Mouse (Mus musculus): ENCODE measurements around the gene Smurf1. TPM values are rescaled to one million over a fixed set of nuclear protein-coding genes. Genes with fewer than 3 reads are reported as not detected.

Gene Smurf1
- polyA plus RNA-seq, 1 experiment: 19.5 TPM

DNA sequence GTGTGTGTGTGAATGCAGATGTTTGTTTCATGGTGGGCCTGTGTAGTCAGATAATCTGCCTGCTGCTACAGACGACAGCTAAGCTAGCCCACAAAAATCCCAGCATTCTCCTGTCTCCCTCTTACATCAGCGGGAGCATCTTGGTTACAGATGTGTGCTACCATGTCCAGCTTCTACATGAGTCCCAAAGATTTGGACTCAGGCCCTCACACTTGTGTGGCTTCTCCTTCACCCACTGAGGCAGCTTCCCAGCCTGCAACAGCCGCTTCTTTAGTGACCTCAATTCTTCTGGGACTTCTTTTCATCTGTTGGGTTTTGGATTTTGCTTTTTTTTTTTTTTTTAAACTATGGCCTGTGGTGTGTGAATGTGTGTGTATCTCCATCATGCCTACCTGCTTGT, 92.8 kb downstream of the Smurf1 start:
- Histone ChIP-seq H3K36me3 (ENCODE audit: control insufficient read depth, insufficient read depth, low read length) (0 out of 2 replicates have a peak, but pooled peaks cover 2% of the 10 kb centered on the region), H3K27ac (ENCODE audit: insufficient read depth, low read depth, low read length) (no peak overlapping the region), H3K4me1 (ENCODE audit: control insufficient read depth, insufficient read depth, insufficient read length, low read length) (no peaks in the 10 kb centered on the region), H3K27me3 (ENCODE audit: control insufficient read depth, insufficient read depth, low read length) (no peaks in the 10 kb centered on the region), H3K4me3 (ENCODE audit: low read depth, low read length) (no peak overlapping the region)
- 77% methylated on average over 3 of the region's 3 CpGs for WGBS
- TF ChIP-seq POLR2A (IDR thresholded peaks at IDR 0.05; ENCODE audit: low read depth, low read length): no peak
- TF ChIP-seq CTCF (IDR thresholded peaks at IDR 0.05; ENCODE audit: extremely low read depth, insufficient read length, insufficient replicate concordance, low read depth, low read length): no peak

DNA sequence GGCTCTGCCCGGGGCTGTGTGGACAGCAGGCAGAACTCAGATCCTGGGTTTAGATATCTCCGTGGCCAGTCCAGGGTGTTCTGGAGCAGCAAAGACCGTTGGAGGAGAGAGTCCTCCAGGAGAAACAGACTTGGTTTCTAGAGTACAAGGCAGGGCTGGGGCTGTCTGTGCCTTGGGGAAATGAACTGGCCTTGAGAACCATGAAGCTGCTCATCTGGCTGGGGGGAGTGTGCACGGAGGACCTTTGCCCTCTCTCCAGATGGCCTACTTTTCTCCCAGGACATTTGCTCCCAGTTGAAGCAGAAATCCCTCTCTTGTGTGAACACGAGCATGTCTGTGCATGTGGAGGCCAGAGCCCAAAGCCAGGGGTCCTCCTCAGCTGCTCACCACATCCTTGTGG, 93.3 kb downstream of the Smurf1 start:
- WGBS: 71% methylated on average over 5 of the region's 5 CpGs
- H3K36me3 ChIP-seq (ENCODE audit: control insufficient read depth, insufficient read depth, low read length): 0 out of 2 replicates have a peak, but pooled peaks cover 2% of the 10 kb centered on the region
- TF ChIP-seq CTCF (IDR thresholded peaks at IDR 0.05; ENCODE audit: extremely low read depth, insufficient read length, insufficient replicate concordance, low read depth, low read length) (no peak), POLR2A (IDR thresholded peaks at IDR 0.05; ENCODE audit: low read depth, low read length) (no peak)

DNA sequence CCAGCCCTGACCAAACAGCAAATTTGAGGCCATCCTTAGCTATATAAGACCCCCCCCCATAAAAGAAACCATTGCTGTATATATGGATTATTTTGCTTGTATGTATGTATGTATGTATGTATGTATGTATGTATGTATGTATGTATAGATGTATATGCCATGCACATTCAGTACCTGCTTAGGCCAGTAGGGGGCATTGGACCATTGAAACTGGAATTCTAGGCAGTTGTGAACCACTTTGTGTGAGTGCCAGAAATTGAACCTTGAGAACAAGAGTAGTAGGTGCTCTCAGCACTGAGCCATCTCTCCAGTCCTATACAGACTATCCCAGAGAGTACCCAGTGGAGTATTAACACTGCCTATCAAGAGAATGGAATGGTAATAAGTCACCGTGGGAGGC, 93.9 kb downstream of the Smurf1 start:
- no peaks in the 10 kb centered on the region for H3K27me3 ChIP-seq (ENCODE audit: control insufficient read depth, insufficient read depth, low read length)
- H3K36me3 ChIP-seq (ENCODE audit: control insufficient read depth, insufficient read depth, low read length): no peaks in the 10 kb centered on the region
- no peaks in the 10 kb centered on the region for H3K4me1 ChIP-seq (ENCODE audit: control insufficient read depth, insufficient read depth, insufficient read length, low read length)
- TF ChIP-seq POLR2A (IDR thresholded peaks at IDR 0.05; ENCODE audit: low read depth, low read length) (no peak), CTCF (IDR thresholded peaks at IDR 0.05; ENCODE audit: extremely low read depth, insufficient read length, insufficient replicate concordance, low read depth, low read length) (no peak)
- H3K27ac ChIP-seq (ENCODE audit: insufficient read depth, low read depth, low read length): no peak overlapping the region
- no peak overlapping the region for H3K4me3 ChIP-seq (ENCODE audit: low read depth, low read length)
- 86% methylated on average over 1 of the region's 1 CpGs for WGBS

More for the DNA sequence above, 93.3 kb downstream of the Smurf1 start:
- no peak overlapping the region for H3K4me3 ChIP-seq (ENCODE audit: low read depth, low read length)
- H3K27ac ChIP-seq (ENCODE audit: insufficient read depth, low read depth, low read length): no peak overlapping the region
- no peaks in the 10 kb centered on the region for H3K27me3 ChIP-seq (ENCODE audit: control insufficient read depth, insufficient read depth, low read length)
- no peaks in the 10 kb centered on the region for H3K4me1 ChIP-seq (ENCODE audit: control insufficient read depth, insufficient read depth, insufficient read length, low read length)

DNA sequence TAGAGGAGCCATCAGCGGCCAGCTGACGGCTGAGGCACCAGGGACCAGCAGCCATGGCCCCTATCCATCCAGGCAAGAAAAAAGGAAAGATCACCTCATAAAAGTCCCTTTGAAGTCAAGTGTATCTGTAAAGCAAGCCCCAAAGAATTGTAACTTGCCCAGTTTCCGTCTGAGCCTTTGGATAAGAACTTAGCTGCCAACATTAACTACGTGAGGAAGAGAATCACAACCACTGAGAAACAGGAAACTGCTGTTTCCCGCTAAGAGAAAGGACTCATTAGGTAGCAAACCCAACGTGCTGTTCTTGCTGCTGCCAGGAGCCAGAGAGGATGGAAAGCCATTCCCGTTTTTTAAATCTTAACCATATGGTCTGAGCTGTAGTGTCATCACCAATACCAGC, 94.9 kb downstream of the Smurf1 start:
- H3K27ac ChIP-seq (ENCODE audit: insufficient read depth, low read depth, low read length): no peak overlapping the region
- 75% methylated on average over 7 of the region's 7 CpGs for WGBS
- H3K36me3 ChIP-seq (ENCODE audit: control insufficient read depth, insufficient read depth, low read length): no peaks in the 10 kb centered on the region
- no peak overlapping the region for H3K4me3 ChIP-seq (ENCODE audit: low read depth, low read length)
- no peaks in the 10 kb centered on the region for H3K4me1 ChIP-seq (ENCODE audit: control insufficient read depth, insufficient read depth, insufficient read length, low read length)
- TF ChIP-seq POLR2A (IDR thresholded peaks at IDR 0.05; ENCODE audit: low read depth, low read length) (no peak), CTCF (IDR thresholded peaks at IDR 0.05; ENCODE audit: extremely low read depth, insufficient read length, insufficient replicate concordance, low read depth, low read length) (no peak)
- H3K27me3 ChIP-seq (ENCODE audit: control insufficient read depth, insufficient read depth, low read length): no peaks in the 10 kb centered on the region

DNA sequence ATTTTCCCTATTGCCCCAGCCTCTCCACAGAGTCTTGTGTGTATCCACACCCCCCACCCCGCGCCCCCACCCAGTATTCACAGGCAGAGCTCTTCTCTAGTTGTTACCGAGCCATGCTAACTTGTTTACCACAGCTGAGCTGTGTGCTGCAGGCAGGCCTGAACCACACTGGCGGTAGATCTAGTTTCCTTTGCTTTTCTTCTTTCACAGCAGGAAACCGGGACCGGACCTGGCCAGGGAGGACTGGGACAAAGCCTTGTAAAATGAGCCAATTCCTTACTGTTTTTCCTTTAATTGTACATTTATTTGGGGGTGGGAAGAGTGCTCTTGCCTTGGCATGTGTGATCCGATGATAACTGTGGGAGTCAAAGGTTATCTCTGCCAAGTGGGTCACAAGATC, 96.2 kb downstream of the Smurf1 start:
- Histone ChIP-seq H3K27ac (ENCODE audit: insufficient read depth, low read depth, low read length) (no peak overlapping the region), H3K27me3 (ENCODE audit: control insufficient read depth, insufficient read depth, low read length) (no peaks in the 10 kb centered on the region), H3K4me1 (ENCODE audit: control insufficient read depth, insufficient read depth, insufficient read length, low read length) (no peaks in the 10 kb centered on the region), H3K36me3 (ENCODE audit: control insufficient read depth, insufficient read depth, low read length) (no peaks in the 10 kb centered on the region), H3K4me3 (ENCODE audit: low read depth, low read length) (no peak overlapping the region)
- no peak for TF ChIP-seq POLR2A (IDR thresholded peaks at IDR 0.05; ENCODE audit: low read depth, low read length)
- TF ChIP-seq CTCF (IDR thresholded peaks at IDR 0.05; ENCODE audit: extremely low read depth, insufficient read length, insufficient replicate concordance, low read depth, low read length): no peak
- 77% methylated on average over 7 of the region's 7 CpGs for WGBS

DNA sequence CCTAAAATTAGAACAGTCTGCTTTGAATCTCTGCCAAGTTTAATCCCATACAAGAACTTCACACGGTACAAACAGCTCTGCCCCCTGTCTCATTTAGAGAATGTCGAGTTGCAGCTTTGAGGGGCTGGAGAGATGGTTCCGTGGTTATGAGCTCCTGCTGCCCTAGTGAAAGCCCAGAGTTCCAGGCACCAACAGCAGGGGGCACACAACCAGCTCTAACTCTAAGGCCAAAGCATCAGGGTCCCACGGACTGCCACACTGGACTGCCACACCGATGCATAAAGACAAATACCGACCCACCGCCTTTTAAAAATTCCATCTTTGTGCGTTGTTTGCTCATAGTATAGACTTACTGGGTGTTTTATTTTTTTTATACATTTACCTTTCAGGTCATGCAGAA, 98.7 kb downstream of the Smurf1 start:
- Histone ChIP-seq H3K4me1 (ENCODE audit: control insufficient read depth, insufficient read depth, insufficient read length, low read length) (no peaks in the 10 kb centered on the region), H3K27ac (ENCODE audit: insufficient read depth, low read depth, low read length) (no peak overlapping the region), H3K27me3 (ENCODE audit: control insufficient read depth, insufficient read depth, low read length) (no peaks in the 10 kb centered on the region), H3K4me3 (ENCODE audit: low read depth, low read length) (no peak overlapping the region), H3K36me3 (ENCODE audit: control insufficient read depth, insufficient read depth, low read length) (no peaks in the 10 kb centered on the region)
- 77% methylated on average over 8 of the region's 8 CpGs for WGBS
- TF ChIP-seq POLR2A (IDR thresholded peaks at IDR 0.05; ENCODE audit: low read depth, low read length) (no peak), CTCF (IDR thresholded peaks at IDR 0.05; ENCODE audit: extremely low read depth, insufficient read length, insufficient replicate concordance, low read depth, low read length) (peak; percentile 40; the same call in 1 of the 2 replicates)

DNA sequence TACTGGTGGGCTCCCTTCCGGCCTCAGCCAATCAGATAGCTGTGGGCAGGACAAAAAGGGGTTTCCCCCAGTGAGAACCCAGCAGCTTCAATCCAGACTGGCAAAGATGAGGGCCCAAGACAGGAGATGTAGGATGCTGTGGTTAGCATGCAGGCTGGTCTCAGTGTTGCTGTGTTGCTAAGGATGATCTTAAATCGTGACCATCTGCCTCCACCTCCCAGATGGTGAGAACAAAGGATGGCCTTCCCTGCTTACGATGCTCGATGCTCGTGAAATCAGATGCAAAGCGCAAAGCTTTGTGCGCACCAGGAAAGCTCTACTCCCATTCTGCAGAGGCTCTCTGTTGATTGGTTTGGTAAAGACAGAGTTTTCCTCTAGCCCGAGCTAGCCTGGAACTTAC, 104.7 kb downstream of the Smurf1 start:
- H3K27me3 ChIP-seq (ENCODE audit: control insufficient read depth, insufficient read depth, low read length): no peaks in the 10 kb centered on the region
- TF ChIP-seq POLR2A (IDR thresholded peaks at IDR 0.05; ENCODE audit: low read depth, low read length): no peak
- TF ChIP-seq CTCF (IDR thresholded peaks at IDR 0.05; ENCODE audit: extremely low read depth, insufficient read length, insufficient replicate concordance, low read depth, low read length): no peak
- no peak overlapping the region for H3K4me3 ChIP-seq (ENCODE audit: low read depth, low read length)
- no peaks in the 10 kb centered on the region for H3K4me1 ChIP-seq (ENCODE audit: control insufficient read depth, insufficient read depth, insufficient read length, low read length)
- H3K36me3 ChIP-seq (ENCODE audit: control insufficient read depth, insufficient read depth, low read length): peaks cover 33% of the 10 kb centered on the region
- no peak overlapping the region for H3K27ac ChIP-seq (ENCODE audit: insufficient read depth, low read depth, low read length)
- 98% methylated on average over 8 of the region's 8 CpGs for WGBS

DNA sequence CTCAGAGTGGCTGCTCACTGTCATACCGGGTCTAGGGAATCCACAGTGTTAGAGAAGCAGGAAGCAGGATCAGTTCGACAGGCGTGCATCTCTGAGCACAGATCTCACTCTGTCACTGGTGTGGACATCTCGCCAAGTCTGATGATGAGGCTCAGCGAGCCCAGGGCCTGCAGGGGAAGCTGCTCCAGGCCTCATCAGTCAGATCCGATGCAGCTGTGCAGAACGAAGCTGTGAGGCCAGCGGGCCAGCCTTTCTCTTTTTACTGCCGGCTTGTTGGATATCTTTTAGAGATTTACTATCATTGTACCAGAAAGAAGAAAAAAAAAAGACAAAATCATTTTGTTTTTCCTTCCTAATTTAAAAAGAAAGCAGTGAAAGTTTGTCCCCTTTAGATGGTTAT, 106.4 kb downstream of the Smurf1 start:
- Histone ChIP-seq H3K27ac (ENCODE audit: insufficient read depth, low read depth, low read length) (no peak overlapping the region), H3K4me3 (ENCODE audit: low read depth, low read length) (no peak overlapping the region), H3K27me3 (ENCODE audit: control insufficient read depth, insufficient read depth, low read length) (no peaks in the 10 kb centered on the region), H3K4me1 (ENCODE audit: control insufficient read depth, insufficient read depth, insufficient read length, low read length) (no peaks in the 10 kb centered on the region), H3K36me3 (ENCODE audit: control insufficient read depth, insufficient read depth, low read length) (peaks cover 38% of the 10 kb centered on the region)
- WGBS: 92% methylated on average over 9 of the region's 9 CpGs
- no peak for TF ChIP-seq POLR2A (IDR thresholded peaks at IDR 0.05; ENCODE audit: low read depth, low read length)
- no peak for TF ChIP-seq CTCF (IDR thresholded peaks at IDR 0.05; ENCODE audit: extremely low read depth, insufficient read length, insufficient replicate concordance, low read depth, low read length)
